Comparison of ENCODE assay signal across 8 mouse cellular contexts in the genomic region with DNA sequence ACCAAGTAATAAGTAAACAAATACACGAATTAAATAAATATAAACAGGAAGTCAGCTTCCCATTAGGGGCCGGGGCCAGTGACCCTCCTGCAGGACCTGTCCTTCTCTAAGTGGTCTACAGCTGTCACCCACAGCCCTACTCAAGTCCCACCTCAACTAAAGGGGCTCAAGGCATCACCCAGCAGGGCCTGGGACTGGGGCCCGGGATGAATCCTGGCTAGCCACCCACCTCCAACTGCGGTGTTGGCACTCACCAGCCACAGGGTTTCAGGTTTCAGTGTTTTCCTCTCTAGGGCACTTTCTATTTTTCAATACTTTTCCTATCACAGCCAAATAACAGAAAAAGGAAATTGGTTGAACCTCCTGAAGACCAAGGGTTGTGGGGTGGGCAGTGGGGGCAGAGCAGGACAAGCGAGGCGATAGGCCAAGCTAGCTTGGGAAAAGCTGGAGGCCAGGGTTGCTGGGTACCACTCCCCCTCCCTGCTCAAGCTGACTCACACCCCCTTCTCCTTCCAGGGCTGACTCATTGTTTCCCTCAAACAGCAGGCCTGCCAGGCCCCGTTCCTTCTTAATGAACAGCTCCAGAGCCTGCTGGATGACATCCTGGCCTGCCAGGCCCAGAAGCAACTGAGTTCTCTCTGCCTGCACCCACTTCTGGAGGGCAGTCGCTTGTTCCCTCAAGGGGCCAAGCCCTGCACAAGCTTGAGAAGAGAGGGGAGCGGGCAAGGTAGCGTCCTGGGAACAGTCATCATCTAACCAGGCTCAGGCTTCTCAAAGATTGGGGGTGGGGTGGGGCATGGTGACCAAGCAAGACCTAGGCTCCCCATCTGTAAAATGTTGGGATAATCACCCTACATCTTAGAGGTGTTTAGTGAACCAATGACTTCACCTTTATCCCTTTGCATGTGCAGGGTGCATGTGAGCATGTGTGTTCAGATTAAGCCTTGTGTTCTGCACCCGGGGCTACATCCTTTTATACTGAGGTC. TPM values are rescaled to one million over a fixed set of nuclear protein-coding genes. Genes with fewer than 3 reads are reported as not detected.
A peak's percentile ranks its signal among the peaks of the same experiment; 100 is the strongest.
DNase-seq lines count a peak whose midpoint lies in the region; ATAC-seq and TF ChIP-seq lines count a peak whose summit lies in the region.

No protein-coding gene starts in this region.

- H3K4me2 ChIP-seq in forebrain, postnatal 0 days (ENCODE audit: low read depth), result no peak overlapping the region
- peak overlapping the region; percentile 74 for H3K4me2 ChIP-seq in liver, embryonic 11.5 days
- H3K4me2 ChIP-seq in neural tube, embryonic 15.5 days, result no peak overlapping the region

- intact Hi-C loops in heart, postnatal 14 days (cut with DNase I), result loop anchor here (2.0 kb wide), 1 partner anchor 32 kb away; no protein-coding TSS in a partner anchor

- 27% methylated on average over 11 of the region's 11 CpGs for WGBS in forebrain, postnatal 0 days
- WGBS in liver, embryonic 11.5 days, result 36% methylated on average over 11 of the region's 11 CpGs
- 47% methylated on average over 11 of the region's 11 CpGs for WGBS in neural tube, embryonic 15.5 days

- H3K36me3 ChIP-seq in forebrain, postnatal 0 days (ENCODE audit: insufficient read depth), result no peaks in the 10 kb centered on the region
- no peaks in the 10 kb centered on the region for H3K36me3 ChIP-seq in liver, embryonic 11.5 days (ENCODE audit: control insufficient read depth, insufficient read depth, low read length)
- no peaks in the 10 kb centered on the region for H3K36me3 ChIP-seq in neural tube, embryonic 15.5 days

- H3K9ac ChIP-seq in forebrain, postnatal 0 days, result no peak overlapping the region
- H3K9ac ChIP-seq in liver, embryonic 11.5 days (ENCODE audit: low read depth, low read length), result peak overlapping the region; percentile 30
- no peak overlapping the region for H3K9ac ChIP-seq in neural tube, embryonic 15.5 days (replicated peaks)

- peak; percentile 68 to 78 for DNase-seq in cerebellum, adult 18-20 months
- DNase-seq in forebrain, postnatal 0 days, result peak; percentile 66
- peak; percentile 79 to 81 for DNase-seq in heart, postnatal 14 days
- peak; percentile 65 to 83 for DNase-seq in kidney, postnatal 25 days
- no peak for DNase-seq in liver, embryonic 11.5 days (ENCODE audit: low spot score)
- DNase-seq in B cell, adult 2 months, result no peak

- TF ChIP-seq CTCF in forebrain, postnatal 0 days (IDR thresholded peaks at IDR 0.05; ENCODE audit: low read depth), result no peak

- H3K27ac ChIP-seq in forebrain, postnatal 0 days (ENCODE audit: low read depth, low read length), result no peak overlapping the region
- H3K27ac ChIP-seq in liver, embryonic 11.5 days (ENCODE audit: low read depth, low read length), result peak overlapping the region; percentile 99
- 0 out of 2 replicates have a peak overlapping the region, but pooled peaks have one; percentile 11 for H3K27ac ChIP-seq in neural tube, embryonic 15.5 days (replicated peaks)

- no peaks in the 10 kb centered on the region for H3K4me1 ChIP-seq in forebrain, postnatal 0 days (ENCODE audit: insufficient read depth)
- peaks cover 94% of the 10 kb centered on the region for H3K4me1 ChIP-seq in liver, embryonic 11.5 days (replicated peaks; ENCODE audit: control insufficient read depth, insufficient read depth, low read length)
- H3K4me1 ChIP-seq in neural tube, embryonic 15.5 days, result peaks cover 12% of the 10 kb centered on the region

- ATAC-seq in activated CD4-positive, CD25-positive, alpha-beta regulatory T cell, adult 4 months, result peak; percentile 9
- peak; percentile 87 for ATAC-seq in forebrain, postnatal 0 days
- ATAC-seq in liver, embryonic 11.5 days (replicated peaks; ENCODE audit: low FRiP score), result peak; percentile 10; the same call in 1 of the 2 replicates
- peak; percentile 53; the same call in 1 of the 2 replicates for ATAC-seq in neural tube, embryonic 15.5 days (ENCODE audit: low FRiP score)

- no peaks in the 10 kb centered on the region for H3K9me3 ChIP-seq in forebrain, postnatal 0 days (ENCODE audit: low read length)
- no peaks in the 10 kb centered on the region for H3K9me3 ChIP-seq in liver, embryonic 11.5 days (ENCODE audit: control insufficient read depth, low read length)
- H3K9me3 ChIP-seq in neural tube, embryonic 15.5 days (replicated peaks), result no peaks in the 10 kb centered on the region

- H3K4me3 ChIP-seq in forebrain, postnatal 0 days (ENCODE audit: low read depth, low read length), result no peak overlapping the region
- no peak overlapping the region for H3K4me3 ChIP-seq in liver, embryonic 11.5 days (ENCODE audit: low read depth, low read length)
- H3K4me3 ChIP-seq in neural tube, embryonic 15.5 days (replicated peaks), result no peak overlapping the region

- no peaks in the 10 kb centered on the region for H3K27me3 ChIP-seq in forebrain, postnatal 0 days (ENCODE audit: insufficient read depth, low read length)
- H3K27me3 ChIP-seq in liver, embryonic 11.5 days (replicated peaks; ENCODE audit: control insufficient read depth, insufficient read depth, low read length), result no peaks in the 10 kb centered on the region
- H3K27me3 ChIP-seq in neural tube, embryonic 15.5 days (replicated peaks), result no peaks in the 10 kb centered on the region

RNA-seq across cellular contexts. Expression of a gene that starts 39.0 kb away (rescaled TPM):
- 10 to 100 TPM; 31.3 to 64.3 TPM for polyA plus RNA-seq in activated CD4-positive, CD25-positive, alpha-beta regulatory T cell, adult 4 months (2017; shearing (Covaris generic))
- total RNA-seq in forebrain, postnatal 0 days (2014; rRNA removed), result 7.5 and 9.6 TPM in 2 replicates
- polyA plus RNA-seq in forebrain, postnatal 0 days (2015; fragmentation: Nextera tagmentation; extraction: Ambion mirVana), result 3.8 and 5.1 TPM in 2 replicates
- 10 to 100 TPM; 30.3 to 33.3 TPM for total RNA-seq in heart, postnatal 14 days (2021)
- polyA plus RNA-seq in liver, embryonic 11.5 days (2014; fragmentation: Nextera tagmentation; extraction: Ambion mirVana), result 24.7 and 26.7 TPM in 2 replicates
- polyA plus RNA-seq in neural tube, embryonic 15.5 days (2015; fragmentation: Nextera tagmentation; extraction: Ambion mirVana), result 4.8 and 10.0 TPM in 2 replicates

Comparison
In these comparisons a context has a peak if more than half of its experiments do, and no peak if none do; other contexts are left out.
1. ATAC-seq: peak in every context shown above with its lines; median percentile 87 in forebrain, postnatal 0 days; 53 in neural tube, embryonic 15.5 days; 10 in liver, embryonic 11.5 days; 9 in activated CD4-positive, CD25-positive, alpha-beta regulatory T cell, adult 4 months.
2. DNase-seq: peak in cerebellum, adult 18-20 months (2 of 2), forebrain, postnatal 0 days (single experiment), heart, postnatal 14 days (2 of 2) and kidney, postnatal 25 days (2 of 2); none in liver, embryonic 11.5 days (single experiment) and B cell, adult 2 months (0 of 2).